Mouse (Mus musculus) spleen, adult 2 months (tissue): ENCODE results near the gene Acd.

ENCODE experiments used
- CTCF ChIP-seq: fragments of 200-500 bp; IDR thresholded peaks from 2 replicates; pipeline ENCODE4 v1.5.1; 2011; ENCODE audit warnings: mild to moderate bottlenecking, inconsistent platforms; ENCODE audit not compliant: insufficient read depth, insufficient read length, insufficient replicate concordance; ENCODE audit errors: extremely low read depth
- POLR2A ChIP-seq: fragments of 200-500 bp; IDR thresholded peaks from 2 replicates; pipeline ENCODE4 v1.6.1; 2011; ENCODE audit warnings: low read depth, low read length, inconsistent platforms

GRCm38 (mm10) chr8:105689256-105689982, 11.5 kb downstream of the Acd start:
- no peak for TF ChIP-seq POLR2A
- TF ChIP-seq CTCF: no peak
